Mouse (Mus musculus) right cerebral cortex, adult 18-20 months (tissue): ENCODE data around the gene Adss.

ENCODE experiments used
- DNase-seq: peaks from one replicate; pipeline ENCODE4 v3.0.0; 2022; ENCODE audit warnings: mixed read lengths

The Adss gene

GRCm38 (mm10) chr1:177727883-177728525, 68.3 kb downstream of the Adss start:
- DNase-seq, result no peak

GRCm38 (mm10) chr1:177726870-177727269, 69.4 kb downstream of the Adss start:
- DNase-seq, result no peak

GRCm38 (mm10) chr1:177723786-177724185, 72.5 kb downstream of the Adss start:
- DNase-seq, result no peak

GRCm38 (mm10) chr1:177719029-177719427, 77.3 kb downstream of the Adss start:
- no peak for DNase-seq

- no peak for DNase-seq
Observed at GRCm38 (mm10) chr1:177718340-177719028, 77.8 kb downstream of the Adss start.

GRCm38 (mm10) chr1:177717057-177717835, 79.1 kb downstream of the Adss start:
- DNase-seq, result no peak

GRCm38 (mm10) chr1:177716448-177716847, 79.9 kb downstream of the Adss start:
- DNase-seq, result no peak

GRCm38 (mm10) chr1:177714397-177715012, 81.8 kb downstream of the Adss start:
- DNase-seq, result no peak

- no peak for DNase-seq
Observed at GRCm38 (mm10) chr1:177713635-177714396, 82.5 kb downstream of the Adss start.
